Mouse (Mus musculus) G1E (cell line): ENCODE data around the gene Epc2. TPM values are rescaled to one million over a fixed set of nuclear protein-coding genes. Genes with fewer than 3 reads are reported as not detected.

Experiments used
- ATAC-seq: 2 replicates; pipeline ENCODE4 v1.8.0; 2016; ENCODE audit warnings: mild to moderate bottlenecking; ENCODE audit not compliant: insufficient number of reproducible peaks, poor library complexity, low FRiP score, severe bottlenecking; ENCODE audit errors: extremely low read depth
- DNase-seq: peaks from one replicate; pipeline ENCODE4 v3.0.0; 2012; ENCODE audit warnings: low spot score
- H3K27me3 ChIP-seq: 2 replicates; pipeline ENCODE4 v1.6.1; 2012; ENCODE audit warnings: mild to moderate bottlenecking, low read length, inconsistent platforms; ENCODE audit not compliant: insufficient read depth
- H3K36me3 ChIP-seq: replicated peaks from 2 replicates; pipeline ENCODE3; 2012; ENCODE audit warnings: mild to moderate bottlenecking, inconsistent platforms
- H3K4me1 ChIP-seq: 2 replicates; pipeline ENCODE4 v1.6.1; 2012; ENCODE audit warnings: low read depth, low read length, inconsistent platforms, mixed read lengths; ENCODE audit not compliant: insufficient read depth
- H3K4me3 ChIP-seq: 2 replicates; pipeline ENCODE4 v1.5.1; 2012; ENCODE audit warnings: low read depth, mild to moderate bottlenecking, inconsistent platforms, low read length, moderate library complexity, mixed read lengths
- H3K9me3 ChIP-seq: replicated peaks from 2 replicates; pipeline ENCODE4 v1.6.1; 2012; ENCODE audit warnings: inconsistent platforms
- CTCF ChIP-seq: IDR thresholded peaks from 2 replicates; pipeline ENCODE4 v1.5.1; 2012; ENCODE audit warnings: low read depth, low read length, inconsistent platforms, mixed read lengths
- GATA1 ChIP-seq: IDR thresholded peaks from 2 replicates; pipeline ENCODE4 v1.6.1; 2012; ENCODE audit warnings: borderline replicate concordance, low read length, inconsistent platforms, mixed read lengths
- GATA2 ChIP-seq: IDR thresholded peaks from 2 replicates; pipeline ENCODE4 v1.6.1; 2012; ENCODE audit warnings: low read depth, low read length, inconsistent platforms, borderline replicate concordance
- POLR2AphosphoS5 ChIP-seq: IDR thresholded peaks from 2 replicates; pipeline ENCODE4 v1.6.1; 2012; ENCODE audit warnings: low read depth, low read length, inconsistent platforms; ENCODE audit not compliant: insufficient replicate concordance
- TAL1 ChIP-seq: conservative IDR thresholded peaks from 2 replicates; pipeline ENCODE4 v1.6.1; 2012; ENCODE audit warnings: low read depth, low read length, inconsistent platforms, mixed read lengths
- polyA plus RNA-seq: library from polyadenylated mRNA; stranded (reverse); fragments of >175 nt; gene quantifications from 2 replicates; pipeline ENCODE4 v1.2.3, GENCODE M21; 2012
- total RNA-seq, 2 experiments: library from RNA; stranded (forward) in 1 of 2; stranded (reverse) in 1 of 2; fragments of 200-1000 nt in 1 of 2; fragments of >200 nt in 1 of 2; fragmentation: Nextera tagmentation in 1 of 2; gene quantifications; 2 replicates each; pipeline ENCODE4 v1.2.3; 2014 to 2017

The Epc2 gene
- total and polyA plus RNA-seq, 3 experiments, result 2.7 to 29.2 (median 28.3) TPM

GRCm38 (mm10) chr2:49447586-49448475 is 3.5 kb upstream of the Epc2 start:
- Histone ChIP-seq H3K9me3 (no peaks in the 10 kb centered on the region), H3K4me3 (no peak overlapping the region), H3K4me1 (peaks cover 6% of the 10 kb centered on the region), H3K36me3 (no peaks in the 10 kb centered on the region), H3K27me3 (no peaks in the 10 kb centered on the region; the same call in 1 of the 2 replicates)
- TF ChIP-seq GATA2 (no peak), CTCF (no peak), TAL1 (no peak), GATA1 (no peak), POLR2AphosphoS5 (no peak)
- DNase-seq (no peak), ATAC-seq (no peak)

DNA sequence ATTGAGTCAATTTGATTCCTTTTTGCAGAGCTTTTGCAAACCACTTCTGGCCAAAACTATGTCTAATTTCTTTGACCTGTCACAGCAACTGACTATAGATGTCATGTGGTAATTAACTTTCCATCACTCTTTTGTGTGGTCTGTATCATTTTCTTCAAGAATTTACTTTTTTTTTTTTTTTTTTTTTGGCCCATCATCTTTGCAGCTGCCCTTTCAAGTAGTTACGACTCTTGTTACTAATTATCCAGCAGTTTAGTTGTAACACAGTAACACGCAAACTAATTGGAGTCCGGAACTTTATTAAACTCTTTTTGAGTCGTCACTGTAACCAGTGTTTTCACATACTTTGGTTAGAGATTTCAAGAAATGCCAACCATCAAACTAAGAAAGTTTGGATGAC is 819 bp upstream of the Epc2 start:
- DNase-seq, result no peak
- no peaks in the 10 kb centered on the region for H3K9me3 ChIP-seq
- peak overlapping the region; percentile 91 for H3K4me3 ChIP-seq
- H3K27me3 ChIP-seq, result no peaks in the 10 kb centered on the region; the same call in 1 of the 2 replicates
- TF ChIP-seq GATA2 (no peak), GATA1 (no peak), POLR2AphosphoS5 (no peak), CTCF (no peak), TAL1 (no peak)
- peaks cover 6% of the 10 kb centered on the region for H3K4me1 ChIP-seq
- ATAC-seq, result no peak
- H3K36me3 ChIP-seq, result no peaks in the 10 kb centered on the region

GRCm38 (mm10) chr2:49451637-49452211 is 438 bp downstream of the Epc2 start:
- Histone ChIP-seq H3K27me3 (no peaks in the 10 kb centered on the region; the same call in 1 of the 2 replicates), H3K36me3 (no peaks in the 10 kb centered on the region), H3K9me3 (no peaks in the 10 kb centered on the region), H3K4me1 (peaks cover 6% of the 10 kb centered on the region), H3K4me3 (peak overlapping the region; percentile 91)
- no peak for TF ChIP-seq POLR2AphosphoS5
- TF ChIP-seq GATA1, result no peak
- no peak for TF ChIP-seq GATA2
- no peak for TF ChIP-seq TAL1
- no peak for TF ChIP-seq CTCF
- ATAC-seq, result peak; percentile 41
- peak; percentile 75 for DNase-seq

DNA sequence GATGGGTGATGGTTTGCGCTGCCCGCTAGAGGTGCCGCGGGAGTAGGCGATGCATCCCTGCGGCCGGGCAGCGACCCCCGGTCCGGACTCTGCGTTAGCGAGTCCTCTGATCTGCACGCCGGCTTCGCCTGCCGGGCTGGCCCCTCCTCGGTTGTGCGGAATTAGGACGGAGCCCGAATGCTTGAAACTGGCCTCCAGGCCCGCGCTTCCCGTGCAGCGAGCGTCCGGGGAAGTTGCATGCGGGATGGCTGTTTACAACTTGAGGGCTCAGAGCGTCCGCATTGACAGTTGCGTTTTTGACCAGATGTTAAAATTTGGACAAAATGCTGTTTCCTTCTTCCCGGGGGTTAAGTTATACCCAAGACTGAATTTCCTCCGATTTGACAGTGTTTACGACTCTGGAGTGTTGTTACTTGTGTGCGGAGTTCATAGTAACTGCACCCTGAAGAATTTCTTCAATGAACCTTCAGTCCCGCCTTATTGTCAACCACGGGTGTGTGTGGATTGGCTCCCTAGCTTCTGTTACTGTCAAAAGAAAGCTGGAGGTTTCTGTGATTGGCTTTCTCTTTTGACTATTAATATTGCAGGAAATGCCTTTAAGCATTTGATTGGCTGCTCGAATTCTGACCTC is 1.3 kb downstream of the Epc2 start:
- peak; percentile 82 for DNase-seq
- no peaks in the 10 kb centered on the region for H3K36me3 ChIP-seq
- TF ChIP-seq TAL1, result no peak
- no peaks in the 10 kb centered on the region; the same call in 1 of the 2 replicates for H3K27me3 ChIP-seq
- peaks cover 6% of the 10 kb centered on the region for H3K4me1 ChIP-seq
- ATAC-seq, result peak; percentile 89
- H3K4me3 ChIP-seq, result peak overlapping the region; percentile 91
- no peaks in the 10 kb centered on the region for H3K9me3 ChIP-seq

DNA sequence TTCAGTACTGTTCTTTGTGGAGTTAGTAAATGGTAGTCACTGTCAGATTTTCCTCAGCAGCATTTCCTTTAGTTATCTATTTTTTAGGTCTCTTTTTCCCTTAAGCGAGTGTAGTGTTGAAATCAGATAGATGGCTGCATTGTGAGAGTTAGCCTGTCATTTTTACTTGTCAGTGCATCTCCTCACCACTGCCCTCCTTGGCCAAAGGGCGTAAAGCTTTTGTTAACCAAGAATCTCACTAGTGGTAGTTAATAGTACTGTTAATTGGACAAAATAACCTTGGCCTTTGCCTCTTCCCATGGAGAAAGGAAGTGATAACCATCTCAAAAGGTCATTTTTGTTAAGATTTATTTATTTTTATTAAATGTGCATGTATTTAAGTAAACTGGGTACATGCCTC is 6.5 kb downstream of the Epc2 start:
- no peak for TF ChIP-seq TAL1
- TF ChIP-seq CTCF, result no peak
- TF ChIP-seq GATA2, result no peak
- no peak for TF ChIP-seq GATA1
- no peak for TF ChIP-seq POLR2AphosphoS5
- Histone ChIP-seq H3K4me3 (no peak overlapping the region), H3K9me3 (peaks cover 12% of the 10 kb centered on the region; the same call in 1 of the 2 replicates), H3K36me3 (no peaks in the 10 kb centered on the region), H3K27me3 (no peaks in the 10 kb centered on the region), H3K4me1 (no peaks in the 10 kb centered on the region)
- DNase-seq (no peak), ATAC-seq (no peak)

DNA sequence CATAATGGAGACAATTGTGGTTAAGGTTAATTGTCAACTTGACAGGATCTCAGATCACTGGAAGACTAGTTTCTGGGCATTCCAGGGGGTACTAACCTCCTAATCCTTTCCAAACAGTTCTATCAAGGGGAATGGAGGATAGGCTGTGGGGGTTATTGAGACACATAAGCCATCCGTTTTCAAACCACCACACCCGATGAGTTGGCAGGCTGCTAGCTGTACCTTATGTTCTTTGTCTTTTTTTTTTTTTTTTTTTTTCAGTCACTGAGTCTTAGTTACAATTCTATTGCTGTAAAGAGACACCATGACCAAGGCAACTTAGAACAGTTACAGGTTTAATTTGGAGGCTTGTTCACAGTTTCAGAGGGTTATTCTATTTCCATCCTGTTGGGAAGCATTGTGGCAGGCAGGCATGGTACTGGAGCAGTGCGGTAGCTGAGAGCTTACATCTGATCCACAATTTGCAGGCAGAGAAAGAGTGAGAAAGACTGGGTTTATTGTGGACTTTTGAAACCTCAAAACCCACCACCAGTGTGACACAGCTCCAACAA is 14.5 kb downstream of the Epc2 start:
- TF ChIP-seq GATA2, result no peak
- no peak for TF ChIP-seq CTCF
- no peak for TF ChIP-seq TAL1
- no peak for TF ChIP-seq GATA1
- Histone ChIP-seq H3K9me3 (peaks cover 10% of the 10 kb centered on the region; the same call in 1 of the 2 replicates), H3K27me3 (no peaks in the 10 kb centered on the region), H3K4me3 (no peak overlapping the region), H3K36me3 (no peaks in the 10 kb centered on the region), H3K4me1 (peaks cover 2% of the 10 kb centered on the region)
- ATAC-seq (peak; percentile 15; the same call in 1 of the 2 replicates), DNase-seq (no peak)
